Mouse (Mus musculus) ES-E14 (cell line): Measurements from ENCODE around the gene Zfr. TPM values are rescaled to one million over a fixed set of nuclear protein-coding genes. Genes with fewer than 3 reads are reported as not detected.
"Not testable (repeated sequence)": the region's sequence is repeated elsewhere in the genome, so short reads cannot be mapped to it uniquely, and the experiment has no call there.

Experiments used
- DNase-seq: peaks from one replicate; pipeline ENCODE4 v3.0.0-alpha.2; 2013; ENCODE audit warnings: low read depth, low spot score
- H3K27ac ChIP-seq: 2 replicates; pipeline ENCODE4 v1.5.1; 2012; ENCODE audit warnings: low read depth, mild to moderate bottlenecking, low read length, moderate library complexity, mixed read lengths; ENCODE audit not compliant: poor library complexity, insufficient read depth, severe bottlenecking
- H3K36me3 ChIP-seq: 2 replicates; pipeline ENCODE4 v1.6.1; 2012; ENCODE audit warnings: mild to moderate bottlenecking, low read length, moderate library complexity, mixed read lengths; ENCODE audit not compliant: control insufficient read depth, poor library complexity, insufficient read depth, severe bottlenecking
- H3K4me1 ChIP-seq, 2 experiments: fragments of 150-350 bp in 1 of 2; sonication (generic) in 1 of 2; 2 replicates each; pipeline ENCODE4 v1.6.1; 2012; ENCODE audit warnings: low read length in 2 of 2, mild to moderate bottlenecking in 1 of 2, mixed read lengths in 1 of 2; ENCODE audit not compliant: control insufficient read depth in 2 of 2, insufficient read depth in 2 of 2, poor library complexity in 1 of 2
- H3K4me3 ChIP-seq, 2 experiments: fragments of 150-350 bp in 1 of 2; sonication (generic) in 1 of 2; 2 replicates each; pipeline ENCODE4 v1.5.1; 2012; ENCODE audit warnings: low read length in 2 of 2, low read depth in 1 of 2, mild to moderate bottlenecking in 1 of 2, mixed read lengths in 1 of 2; ENCODE audit not compliant: insufficient read depth in 1 of 2, poor library complexity in 1 of 2, severe bottlenecking in 1 of 2
- H3K9ac ChIP-seq: 2 replicates; pipeline ENCODE4 v1.6.1; 2012; ENCODE audit warnings: low read depth, mild to moderate bottlenecking, low read length, mixed read lengths; ENCODE audit not compliant: poor library complexity, insufficient read depth, severe bottlenecking
- H3K9me3 ChIP-seq: fragments of 150-350 bp; sonication (generic); 2 replicates; pipeline ENCODE4 v1.6.1; 2012; ENCODE audit warnings: low read depth, mild to moderate bottlenecking, low read length; ENCODE audit not compliant: control insufficient read depth, insufficient read depth
- CHD2 ChIP-seq: IDR thresholded peaks from 2 replicates; pipeline ENCODE4 v1.6.1; 2014; ENCODE audit warnings: mild to moderate bottlenecking, low read depth, low read length, inconsistent platforms
- HCFC1 ChIP-seq: IDR thresholded peaks from 2 replicates; pipeline ENCODE4 v1.6.1; 2012; ENCODE audit warnings: low read length, inconsistent platforms, borderline replicate concordance; ENCODE audit not compliant: insufficient read depth
- MAFK ChIP-seq: IDR thresholded peaks from 2 replicates; pipeline ENCODE4 v1.6.1; 2014; ENCODE audit warnings: mild to moderate bottlenecking, low read depth, low read length, inconsistent platforms; ENCODE audit not compliant: insufficient read depth
- ZC3H11A ChIP-seq: IDR thresholded peaks from 2 replicates; pipeline ENCODE4 v1.6.1; 2012; ENCODE audit warnings: low read depth, mild to moderate bottlenecking, inconsistent platforms, low read length, borderline replicate concordance
- ZNF384 ChIP-seq: IDR thresholded peaks from 2 replicates; pipeline ENCODE4 v1.6.1; 2012; ENCODE audit warnings: low read depth, low read length, inconsistent platforms
- in situ Hi-C, 2 experiments: fragments of 600-800 bp; cut with MboI; formaldehyde crosslinking; loops; one replicate each; pipeline ENCODE4 v1.15.1; 2025; ENCODE audit warnings: low sequenced_read_pairs in 2 of 2, inconsistent platforms in 1 of 2; ENCODE audit not compliant: unreplicated experiment in 2 of 2
- total RNA-seq: library from RNA; depleted of rRNA; stranded (reverse); fragments of 300-350 nt; gene quantifications from 2 replicates; pipeline ENCODE4 v1.2.3, GENCODE M21; 2012

The Zfr gene
- total RNA-seq, 1 experiment: 66.8 TPM

DNA sequence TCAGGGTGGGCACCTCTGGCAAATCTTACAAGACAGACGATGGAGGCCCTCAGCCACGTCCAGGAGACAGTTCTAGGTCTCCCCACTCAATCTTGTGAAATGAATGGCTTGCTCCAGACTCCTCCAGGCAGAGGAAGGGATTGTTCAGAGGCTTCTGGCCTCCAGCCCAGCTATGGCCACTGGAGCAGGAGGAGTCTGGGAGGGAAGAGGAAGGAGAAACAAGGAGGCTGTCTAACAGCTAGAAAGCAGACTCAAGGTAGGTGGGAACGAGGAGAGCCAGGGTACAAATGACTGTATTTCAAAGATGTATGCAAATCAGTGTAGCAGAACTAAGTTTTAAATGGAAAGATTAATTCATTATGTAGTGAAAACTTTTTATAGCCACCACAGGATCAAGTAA is 13.9 kb upstream of the Zfr start:
- Histone ChIP-seq H3K9ac (no peak overlapping the region), H3K4me1 (peaks cover 2 to 7% of the 10 kb centered on the region in 2 experiments; a peak in 2 of 4 replicates), H3K9me3 (no peaks in the 10 kb centered on the region), H3K36me3 (no peaks in the 10 kb centered on the region), H3K4me3 (no peak overlapping the region), H3K27ac (no peak overlapping the region)
- no peak for DNase-seq
- TF ChIP-seq ZC3H11A: no peak
- TF ChIP-seq MAFK: no peak
- no peak for TF ChIP-seq ZNF384
- no peak for TF ChIP-seq CHD2
- no peak for TF ChIP-seq HCFC1
- in situ Hi-C loops: no loop called here

- H3K4me3 ChIP-seq: no peak overlapping the region
- no peak overlapping the region for H3K27ac ChIP-seq
- no peak overlapping the region for H3K9ac ChIP-seq
- no peaks in the 10 kb centered on the region for H3K36me3 ChIP-seq
- in situ Hi-C loops: no loop called here
- TF ChIP-seq ZC3H11A: no peak
- DNase-seq: no peak
- H3K9me3 ChIP-seq: no peaks in the 10 kb centered on the region
- H3K4me1 ChIP-seq: peaks cover 2 to 7% of the 10 kb centered on the region in 2 experiments; a peak in 2 of 4 replicates
These were observed 12.8 kb upstream of the Zfr start for GRCm38 (mm10) chr15:12104827-12105226.

DNA sequence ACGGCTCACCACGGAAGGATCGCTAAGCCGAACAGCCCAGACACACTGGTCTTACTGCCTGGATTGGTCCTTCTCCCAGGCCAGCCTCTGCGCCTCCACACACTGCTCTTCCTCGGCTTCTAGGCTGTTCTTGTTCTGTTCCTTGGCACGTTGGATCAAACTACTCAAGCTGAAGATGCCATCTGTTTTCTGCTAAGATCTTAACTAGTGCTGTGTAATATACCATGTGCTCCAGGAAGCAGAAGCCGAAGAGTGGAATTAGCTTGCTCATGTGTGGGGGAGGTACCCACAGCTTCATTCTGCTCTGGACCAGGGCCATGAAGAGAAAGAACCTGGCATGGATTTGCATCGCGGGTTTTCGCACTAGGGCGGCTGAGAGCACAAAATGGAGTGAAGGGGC is 11.2 kb upstream of the Zfr start:
- H3K36me3 ChIP-seq: no peaks in the 10 kb centered on the region
- TF ChIP-seq HCFC1: no peak
- no peak for TF ChIP-seq ZNF384
- TF ChIP-seq ZC3H11A: no peak
- no peak for TF ChIP-seq CHD2
- no peak for TF ChIP-seq MAFK
- H3K9me3 ChIP-seq: no peaks in the 10 kb centered on the region
- in situ Hi-C loops: no loop called here
- H3K4me1 ChIP-seq: peaks cover 2 to 7% of the 10 kb centered on the region in 2 experiments; a peak in 2 of 4 replicates
- DNase-seq: no peak
- peak overlapping the region in 1 of 2 experiments; percentile 68; a peak in 2 of 4 replicates for H3K4me3 ChIP-seq
- no peak overlapping the region for H3K27ac ChIP-seq
- H3K9ac ChIP-seq: no peak overlapping the region

DNA sequence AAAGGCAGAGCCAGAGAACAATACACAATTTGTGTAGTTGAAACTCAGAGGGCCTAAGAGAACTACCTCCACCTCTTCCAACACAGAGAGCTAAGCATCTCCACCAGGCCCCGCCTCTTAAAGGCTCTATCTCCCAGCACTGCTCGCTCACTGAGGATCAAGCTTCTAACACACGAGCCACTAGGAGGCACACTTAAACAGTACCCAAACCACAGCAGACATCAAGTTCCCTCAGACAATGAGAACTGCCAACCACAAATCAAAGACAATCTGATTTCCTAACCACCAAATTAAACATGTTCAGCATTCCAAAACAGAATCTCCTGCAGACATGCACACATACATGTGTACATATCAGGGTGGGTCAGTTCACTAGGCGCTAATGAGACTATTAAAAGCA is 9.4 kb upstream of the Zfr start:
- Histone ChIP-seq H3K4me1 (peaks cover 2 to 7% of the 10 kb centered on the region in 2 experiments; a peak in 2 of 4 replicates), H3K4me3 (no peak overlapping the region), H3K9ac (no peak overlapping the region), H3K27ac (no peak overlapping the region), H3K36me3 (no peaks in the 10 kb centered on the region), H3K9me3 (no peaks in the 10 kb centered on the region)
- in situ Hi-C loops: no loop called here
- DNase-seq: no peak
- no peak for TF ChIP-seq ZC3H11A
- TF ChIP-seq MAFK: no peak
- TF ChIP-seq ZNF384: no peak
- no peak for TF ChIP-seq CHD2
- no peak for TF ChIP-seq HCFC1

GRCm38 (mm10) chr15:12108922-12109321 is 8.7 kb upstream of the Zfr start:
- H3K4me1 ChIP-seq, H3K9ac ChIP-seq, H3K27ac ChIP-seq, H3K9me3 ChIP-seq, DNase-seq, H3K4me3 ChIP-seq, in situ Hi-C loops, H3K36me3 ChIP-seq: not testable (repeated sequence)
